Mouse (Mus musculus) T-cell, adult 2 months (primary cell): ENCODE data around the gene Arhgef3.

ENCODE experiments used
- DNase-seq: peaks from one replicate; pipeline ENCODE4 v3.0.0; 2022; ENCODE audit warnings: low spot score

Arhgef3 gene

GRCm38 (mm10) chr14:27378669-27379068, 264.0 kb downstream of the Arhgef3 start:
- DNase-seq: no peak

GRCm38 (mm10) chr14:27379404-27379803, 264.7 kb downstream of the Arhgef3 start:
- DNase-seq: no peak

- no peak for DNase-seq
These were observed 266.8 kb downstream of the Arhgef3 start for GRCm38 (mm10) chr14:27381459-27381858.

DNA sequence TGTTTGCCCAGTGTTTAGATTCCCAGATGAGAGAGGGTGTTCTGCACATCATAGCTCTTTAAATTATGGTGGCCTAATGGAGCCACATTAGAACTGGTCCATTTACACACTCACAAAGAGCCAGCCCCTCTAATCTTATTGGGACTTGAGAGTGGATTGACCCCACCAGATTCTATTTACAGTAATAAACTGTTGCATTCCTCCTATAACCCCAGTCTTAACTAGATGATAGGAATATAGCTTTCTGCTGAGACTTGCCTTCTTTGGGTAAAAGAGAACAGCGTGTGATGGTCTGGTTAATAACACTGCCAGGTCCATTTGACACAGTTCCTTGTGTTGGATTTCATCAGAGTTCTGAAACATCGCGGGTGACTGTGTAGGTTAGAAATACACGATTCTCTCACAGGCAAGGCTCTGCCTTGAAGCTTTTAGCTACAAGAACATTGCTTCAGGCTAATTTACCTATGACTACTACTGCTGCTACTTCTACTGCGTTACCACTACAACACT, 268.7 kb downstream of the Arhgef3 start:
- DNase-seq: no peak

GRCm38 (mm10) chr14:27384143-27384542, 269.4 kb downstream of the Arhgef3 start:
- DNase-seq: peak; percentile 73

DNA sequence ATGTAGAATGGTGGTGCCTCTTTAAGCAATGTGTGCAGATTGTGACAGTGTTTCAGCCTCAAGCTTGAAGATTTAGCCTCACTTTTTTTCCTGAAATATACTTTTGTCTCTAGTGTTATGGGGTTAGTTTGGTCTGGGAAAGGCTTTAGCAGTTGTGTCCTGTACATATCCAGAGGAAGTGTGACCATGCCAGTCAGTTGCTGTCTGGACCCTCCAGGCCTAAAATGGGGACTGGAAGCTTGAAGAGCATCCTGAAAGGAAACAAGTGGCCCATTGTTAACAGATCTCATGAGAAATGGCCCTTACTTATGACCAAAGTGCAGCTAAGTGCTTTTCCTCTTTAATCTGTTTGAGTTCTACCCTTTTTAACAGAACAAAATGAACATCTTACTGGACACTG, 273.9 kb downstream of the Arhgef3 start:
- DNase-seq: no peak

DNA sequence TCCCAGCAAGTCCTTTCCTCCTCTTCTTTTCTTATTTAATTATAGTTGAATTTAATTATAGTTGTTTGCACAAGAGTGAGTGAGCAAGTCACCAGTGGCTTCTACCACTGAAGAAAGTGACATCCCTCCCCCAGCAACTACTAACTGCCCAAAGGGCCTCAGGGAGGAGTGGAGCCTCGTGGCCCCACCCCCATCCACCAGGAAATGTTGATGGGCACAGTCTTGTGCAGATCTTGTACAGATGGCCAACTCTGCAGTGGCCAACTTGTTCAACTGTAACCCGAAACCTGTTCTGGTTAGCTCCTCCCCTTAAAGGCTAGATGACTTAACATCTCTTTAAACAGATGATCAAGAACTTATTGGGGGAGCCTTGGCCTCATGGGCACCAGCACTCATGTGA, 275.0 kb downstream of the Arhgef3 start:
- no peak for DNase-seq

- DNase-seq: peak; percentile 41
These were observed 276.0 kb downstream of the Arhgef3 start for GRCm38 (mm10) chr14:27390663-27391062.

GRCm38 (mm10) chr14:27391776-27392308, 277.1 kb downstream of the Arhgef3 start:
- DNase-seq: peak; percentile 37

DNA sequence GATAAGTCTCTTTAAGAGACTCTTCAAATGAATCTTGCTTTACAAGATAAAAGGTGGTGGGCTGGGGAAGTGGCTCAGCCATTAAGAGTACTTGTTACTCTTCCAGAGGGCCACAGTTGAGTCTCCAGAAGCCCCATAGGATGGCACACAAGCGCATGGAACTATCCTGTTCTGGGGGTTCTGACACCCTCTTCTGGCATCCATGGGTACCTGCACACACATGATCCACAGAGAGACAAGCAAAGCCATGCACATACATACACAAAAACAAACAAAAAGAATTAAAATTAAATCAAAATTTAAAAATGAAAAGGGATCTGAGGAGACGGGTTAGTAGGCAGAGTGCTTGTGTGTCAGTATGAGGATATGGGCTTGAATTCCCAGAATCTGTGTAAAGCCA, 278.0 kb downstream of the Arhgef3 start:
- no peak for DNase-seq

DNA sequence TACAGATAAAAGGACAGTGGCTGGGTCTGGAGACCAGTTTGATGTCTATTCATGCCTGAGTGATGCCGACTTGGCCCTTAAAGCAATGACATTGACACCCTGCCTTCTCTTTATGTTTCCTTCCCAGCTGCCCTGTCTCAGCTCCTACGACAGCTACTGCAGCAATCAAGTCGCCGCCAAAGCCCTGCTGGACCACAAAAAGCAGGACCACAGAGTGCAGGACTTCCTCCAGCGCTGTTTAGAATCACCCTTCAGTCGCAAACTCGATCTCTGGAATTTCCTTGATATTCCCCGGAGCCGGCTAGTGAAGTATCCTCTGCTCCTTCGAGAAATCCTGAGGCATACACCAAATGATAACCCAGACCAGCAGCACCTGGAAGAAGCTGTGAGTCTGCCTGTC, 279.1 kb downstream of the Arhgef3 start:
- DNase-seq: no peak

DNA sequence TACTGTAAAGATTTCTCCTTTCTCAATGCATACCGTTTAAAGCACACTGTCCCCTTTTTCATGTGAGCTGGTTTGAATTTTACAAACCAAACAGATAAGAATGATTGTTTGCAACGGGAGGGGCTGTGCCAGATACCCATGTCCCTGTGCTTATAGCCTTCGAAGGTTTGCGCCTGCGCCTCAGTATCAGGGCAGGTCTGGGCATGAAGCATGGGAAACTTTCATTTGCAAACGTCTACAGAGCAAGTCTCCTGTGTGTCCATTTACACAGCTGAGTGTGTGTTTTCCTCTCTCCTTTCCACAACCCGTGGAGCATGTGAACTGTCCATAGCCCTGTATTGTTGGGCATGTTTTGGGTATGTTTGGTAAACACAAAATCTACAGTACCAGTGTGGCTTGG, 281.7 kb downstream of the Arhgef3 start:
- no peak for DNase-seq

GRCm38 (mm10) chr14:27397526-27397925, 282.8 kb downstream of the Arhgef3 start:
- DNase-seq: no peak

DNA sequence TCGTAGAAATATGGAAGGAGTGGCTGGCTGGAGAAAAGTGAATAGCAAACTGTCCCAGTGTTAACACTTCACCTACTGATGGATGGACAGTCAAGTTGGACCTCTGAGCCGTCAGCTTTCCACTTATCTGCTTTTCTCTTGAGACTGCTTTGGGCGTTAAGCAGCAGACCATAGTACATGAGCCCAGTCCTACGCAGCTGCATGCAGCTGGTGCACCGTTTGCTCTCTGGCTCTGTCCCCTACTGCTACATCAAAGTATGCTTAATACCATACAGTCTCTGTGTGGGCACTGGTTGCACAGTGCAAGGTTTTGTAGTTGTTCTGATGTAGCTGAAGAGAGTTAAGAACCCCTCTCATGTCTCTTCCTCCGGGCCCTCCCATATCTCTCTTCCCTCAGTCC, 285.8 kb downstream of the Arhgef3 start:
- no peak for DNase-seq

- no peak for DNase-seq
These were observed 287.1 kb downstream of the Arhgef3 start for GRCm38 (mm10) chr14:27401717-27402278.

GRCm38 (mm10) chr14:27402332-27403250, 287.9 kb downstream of the Arhgef3 start:
- peak; percentile 56 for DNase-seq

DNA sequence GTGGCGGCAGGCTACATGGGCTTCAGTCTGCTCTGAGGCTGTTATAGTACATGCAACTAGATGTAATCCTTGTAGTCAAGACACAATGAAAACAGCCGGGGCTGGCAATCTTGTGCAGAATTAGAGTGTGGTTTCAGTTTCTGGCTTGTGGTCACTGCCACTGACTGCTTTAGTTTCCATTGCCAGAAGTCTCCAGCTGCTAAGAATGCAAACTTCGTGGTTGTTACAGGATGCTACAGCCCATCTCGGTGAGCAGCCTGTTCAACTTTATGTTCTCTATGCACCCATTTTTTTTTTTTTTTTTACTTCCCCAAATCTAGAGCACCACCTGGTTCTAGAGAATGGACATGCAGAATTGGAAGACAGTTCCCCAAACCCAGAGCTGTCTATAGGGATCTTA, 290.8 kb downstream of the Arhgef3 start:
- DNase-seq: peak; percentile 79

DNA sequence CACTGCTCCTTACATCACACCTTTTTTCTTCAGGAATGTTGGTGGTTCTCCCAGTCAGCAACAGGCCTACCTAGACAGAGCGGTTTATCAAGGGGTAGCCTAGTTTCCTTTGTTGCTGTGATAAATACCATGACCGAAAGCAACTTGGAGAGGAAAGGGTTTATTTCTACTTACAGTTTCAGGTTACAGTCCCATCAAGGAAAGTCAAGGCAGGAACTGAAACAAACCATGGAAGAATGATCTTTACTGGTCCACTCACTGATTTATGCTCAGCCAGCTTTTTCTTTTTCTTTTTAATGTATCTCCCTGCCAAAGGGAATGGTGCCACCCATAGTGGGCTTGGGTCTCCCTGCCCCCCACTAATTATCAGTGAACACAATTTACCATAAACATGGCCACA, 291.2 kb downstream of the Arhgef3 start:
- DNase-seq: no peak

DNA sequence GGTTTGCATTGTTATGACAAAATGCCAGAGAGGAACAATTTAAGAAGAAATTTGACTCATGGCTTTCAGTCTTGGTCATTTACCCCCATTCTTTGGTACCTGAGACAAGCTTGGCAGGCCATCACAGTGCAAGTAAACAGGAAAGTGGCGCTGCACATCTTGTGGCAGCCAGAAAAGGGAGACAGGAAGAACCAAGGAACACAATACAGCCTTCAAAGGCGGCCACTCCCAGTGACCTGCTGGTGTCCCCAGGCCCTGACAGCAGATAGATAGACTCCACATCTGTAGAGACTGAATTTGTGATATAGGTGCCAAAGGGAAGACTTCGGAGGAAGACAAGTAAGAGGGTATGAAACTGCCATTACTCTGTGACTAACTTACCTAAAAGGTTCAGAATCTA, 293.5 kb downstream of the Arhgef3 start:
- peak; percentile 47 for DNase-seq

GRCm38 (mm10) chr14:27409662-27410061, 295.0 kb downstream of the Arhgef3 start:
- no peak for DNase-seq

GRCm38 (mm10) chr14:27411492-27411891, 296.8 kb downstream of the Arhgef3 start:
- peak; percentile 29 for DNase-seq

- peak; percentile 55 for DNase-seq
These were observed 298.0 kb downstream of the Arhgef3 start for GRCm38 (mm10) chr14:27412699-27413098.

- DNase-seq: peak; percentile 54
These were observed 299.3 kb downstream of the Arhgef3 start for GRCm38 (mm10) chr14:27413961-27414360.
